Mouse (Mus musculus) adrenal gland, postnatal 14 days (tissue): Measurements from ENCODE around the gene Srsf4. TPM values are rescaled to one million over a fixed set of nuclear protein-coding genes. Genes with fewer than 3 reads are reported as not detected.

Source experiments
- DNase-seq: peaks from one replicate; pipeline ENCODE4 v3.0.0; 2021; ENCODE audit warnings: mixed read lengths
- long read RNA-seq, 2 experiments: library from polyadenylated mRNA; stranded (forward); transcript quantifications; one replicate each; pipeline ENCODE4 v2.0.0; 2021
- total RNA-seq: library from RNA; stranded (reverse); gene quantifications from 2 replicates; pipeline ENCODE4 v1.2.3, GENCODE M21; 2021

Srsf4 gene
- total RNA-seq, result 69.2 and 73.4 TPM in 2 replicates
- long read RNA-seq, experiment 1, transcript Srsf4-202 (6 exons, 2,257 nt), result major isoform, 112 of 146 reads
- long read RNA-seq, experiment 1, partial matches to known transcripts, result 7 of 146 reads
- long read RNA-seq, experiment 1, other reads (novel, unspliced or antisense), result 27 of 146 reads
- long read RNA-seq, experiment 2, transcript Srsf4-202 (6 exons, 2,257 nt), result major isoform, 91 of 118 reads
- long read RNA-seq, experiment 2, partial matches to known transcripts, result 9 of 118 reads
- long read RNA-seq, experiment 2, other reads (novel, unspliced or antisense), result 18 of 118 reads

GRCm38 (mm10) chr4:131873293-131874168 lies at the start of gene Srsf4:
Gene Srsf4 (plus strand): TSS chr4:131873617.
- peak; percentile 97 for DNase-seq

GRCm38 (mm10) chr4:131824939-131825338 lies 48.5 kb upstream of the Srsf4 start:
- DNase-seq, result no peak

GRCm38 (mm10) chr4:131825830-131826229 lies 47.6 kb upstream of the Srsf4 start:
- peak; percentile 74 for DNase-seq

GRCm38 (mm10) chr4:131826905-131827304 lies 46.5 kb upstream of the Srsf4 start:
- no peak for DNase-seq

GRCm38 (mm10) chr4:131829123-131829522 lies 44.3 kb upstream of the Srsf4 start:
- no peak for DNase-seq

- no peak for DNase-seq
These were observed 41.8 kb upstream of the Srsf4 start for GRCm38 (mm10) chr4:131831546-131832045.

- DNase-seq, result no peak
These were observed 40.5 kb upstream of the Srsf4 start for GRCm38 (mm10) chr4:131832759-131833407.

GRCm38 (mm10) chr4:131833971-131834609 lies 39.3 kb upstream of the Srsf4 start:
- peak; percentile 55 for DNase-seq

GRCm38 (mm10) chr4:131836351-131836881 lies 37.0 kb upstream of the Srsf4 start:
- peak; percentile 73 for DNase-seq

- DNase-seq, result peak; percentile 73
These were observed 36.4 kb upstream of the Srsf4 start for GRCm38 (mm10) chr4:131836891-131837491.

- DNase-seq, result peak; percentile 95
These were observed 35.4 kb upstream of the Srsf4 start, which contains the start of gene Ptpru for GRCm38 (mm10) chr4:131837872-131838524. Gene Ptpru (minus strand): TSS chr4:131838288.

GRCm38 (mm10) chr4:131843290-131843743 lies 30.1 kb upstream of the Srsf4 start, which contains the start of gene Mecr:
Gene Mecr (plus strand): TSS chr4:131843470.
- peak; percentile 97 for DNase-seq

GRCm38 (mm10) chr4:131845991-131846778 lies 27.2 kb upstream of the Srsf4 start:
- DNase-seq, result no peak

- DNase-seq, result no peak
These were observed 25.3 kb upstream of the Srsf4 start for GRCm38 (mm10) chr4:131848082-131848481.

- peak; percentile 39 for DNase-seq
These were observed 23.3 kb upstream of the Srsf4 start for GRCm38 (mm10) chr4:131849986-131850638.

- DNase-seq, result no peak
These were observed 18.5 kb upstream of the Srsf4 start for GRCm38 (mm10) chr4:131854950-131855349.

GRCm38 (mm10) chr4:131860492-131861340 lies 12.7 kb upstream of the Srsf4 start:
- DNase-seq, result peak; percentile 87

GRCm38 (mm10) chr4:131861341-131861739 lies 12.1 kb upstream of the Srsf4 start:
- DNase-seq, result no peak
